Mouse (Mus musculus) mouse trophoblast stem cell (cell line): ENCODE measurements around the gene Enpp3.

Experiments
- in situ Hi-C, 2 experiments: fragments of 300-500 bp; cut with MseI, MboI; formaldehyde crosslinking; loops; 2 replicates in 1 of 2; 3 replicates in 1 of 2; pipeline ENCODE4 v1.15.1; 2025

Enpp3 gene

DNA sequence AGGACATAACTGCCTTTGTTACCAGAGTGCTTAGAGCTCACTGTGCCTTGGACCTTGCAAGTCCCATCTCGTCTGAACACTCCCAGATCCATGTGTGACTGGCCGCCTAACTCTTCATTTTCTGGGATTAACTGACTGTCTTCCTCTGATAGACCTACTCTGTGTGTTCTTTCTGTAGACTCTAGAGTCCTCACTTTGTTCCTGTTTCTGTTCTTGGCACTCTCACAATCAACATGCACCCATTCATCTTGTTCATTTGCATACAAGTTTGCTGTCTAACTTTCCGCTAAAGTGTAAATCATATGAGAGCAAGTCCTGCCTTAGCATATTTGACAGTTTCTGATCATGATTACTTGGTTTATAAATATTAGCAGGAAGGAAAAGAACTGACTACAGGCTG is 79.4 kb downstream of the Enpp3 start:
- in situ Hi-C loops: no loop called here

DNA sequence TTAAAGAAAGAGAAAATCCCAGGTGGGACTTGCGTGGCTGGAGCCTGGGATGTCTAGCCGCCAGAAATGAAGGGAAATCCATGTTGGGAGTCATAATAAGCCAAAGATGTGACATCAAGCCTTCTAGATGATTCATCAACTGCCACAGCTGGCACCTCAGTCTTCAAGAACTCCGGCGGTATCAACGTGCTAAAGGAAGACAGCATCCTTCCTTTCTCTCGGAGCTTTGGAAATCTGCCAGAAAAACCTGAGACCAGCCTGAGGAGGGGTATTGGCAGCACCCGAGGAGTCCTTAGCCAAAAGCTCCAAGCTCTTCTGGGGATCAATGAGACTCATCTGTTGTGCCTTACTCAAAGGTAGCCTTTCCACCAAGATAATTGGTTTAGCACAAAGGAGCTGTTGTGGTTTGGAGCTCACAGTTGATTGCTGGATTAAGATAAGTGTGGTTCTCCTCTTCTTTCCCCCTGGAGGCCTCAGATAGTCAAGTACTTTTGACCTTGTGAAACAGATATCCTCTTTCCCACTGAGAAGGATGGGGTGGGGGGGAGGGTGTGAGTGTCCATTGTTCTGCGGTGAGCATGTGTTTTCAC is 84.2 kb downstream of the Enpp3 start:
- in situ Hi-C loops: no loop called here

DNA sequence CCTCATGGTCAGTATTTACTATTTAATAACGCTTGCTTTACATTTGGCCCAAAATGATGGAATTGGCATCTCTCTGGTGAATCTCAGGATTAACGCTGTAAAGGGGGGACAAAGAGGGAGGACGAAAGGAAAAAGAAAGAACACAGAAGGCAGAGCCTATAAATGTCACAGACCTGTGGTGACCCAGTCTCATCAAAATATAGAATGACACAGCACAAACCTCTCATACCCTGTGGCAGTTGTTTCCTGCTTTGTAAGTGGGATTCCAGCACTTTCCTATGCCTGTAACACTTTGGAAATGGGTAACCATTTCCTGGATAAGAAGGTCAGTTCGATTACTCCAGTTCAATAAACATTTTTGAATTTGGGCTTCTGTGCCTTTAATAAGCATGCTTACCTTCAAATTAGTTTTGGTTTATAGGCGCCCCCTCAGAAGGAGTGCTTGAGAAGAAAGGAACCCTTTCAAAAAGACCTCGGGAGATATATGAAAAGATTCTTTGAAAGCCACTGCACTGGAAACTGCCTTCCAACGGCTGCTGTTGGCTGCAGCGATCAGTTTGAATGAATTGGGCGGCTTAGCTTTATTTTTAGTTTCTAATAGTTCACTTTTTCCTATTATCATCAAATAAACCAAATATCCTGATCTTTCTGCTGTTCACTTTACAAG is 87.6 kb downstream of the Enpp3 start:
- in situ Hi-C loops: no loop called here

DNA sequence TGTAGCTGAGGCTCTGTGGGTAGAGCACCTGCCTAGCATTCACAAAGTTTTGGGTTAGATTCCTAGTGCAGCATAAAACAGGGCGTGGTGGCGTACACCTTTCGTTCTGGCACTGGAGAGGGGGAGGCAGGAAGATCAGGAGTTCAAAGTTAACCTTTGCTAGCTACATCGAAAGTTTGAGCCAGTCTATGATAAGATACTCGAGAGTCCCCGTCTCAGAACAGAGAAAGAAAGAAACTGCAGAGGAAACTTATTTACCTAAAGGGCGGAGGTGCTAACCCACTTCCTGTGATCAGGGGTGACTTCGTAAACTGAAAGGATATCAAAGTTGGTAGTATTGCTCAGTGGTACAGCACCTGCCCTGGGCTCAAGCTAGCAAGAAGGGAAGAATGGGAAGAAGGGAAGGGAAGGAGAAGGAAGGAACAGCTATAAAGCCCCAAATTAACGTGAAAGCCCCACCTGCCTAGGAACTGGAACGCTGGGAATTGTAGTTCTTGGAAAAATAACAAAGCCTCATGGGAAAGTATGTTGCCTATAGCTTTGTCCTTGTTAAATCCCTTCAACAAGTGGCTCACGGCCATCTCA is 88.3 kb downstream of the Enpp3 start:
- in situ Hi-C loops: no loop called here

DNA sequence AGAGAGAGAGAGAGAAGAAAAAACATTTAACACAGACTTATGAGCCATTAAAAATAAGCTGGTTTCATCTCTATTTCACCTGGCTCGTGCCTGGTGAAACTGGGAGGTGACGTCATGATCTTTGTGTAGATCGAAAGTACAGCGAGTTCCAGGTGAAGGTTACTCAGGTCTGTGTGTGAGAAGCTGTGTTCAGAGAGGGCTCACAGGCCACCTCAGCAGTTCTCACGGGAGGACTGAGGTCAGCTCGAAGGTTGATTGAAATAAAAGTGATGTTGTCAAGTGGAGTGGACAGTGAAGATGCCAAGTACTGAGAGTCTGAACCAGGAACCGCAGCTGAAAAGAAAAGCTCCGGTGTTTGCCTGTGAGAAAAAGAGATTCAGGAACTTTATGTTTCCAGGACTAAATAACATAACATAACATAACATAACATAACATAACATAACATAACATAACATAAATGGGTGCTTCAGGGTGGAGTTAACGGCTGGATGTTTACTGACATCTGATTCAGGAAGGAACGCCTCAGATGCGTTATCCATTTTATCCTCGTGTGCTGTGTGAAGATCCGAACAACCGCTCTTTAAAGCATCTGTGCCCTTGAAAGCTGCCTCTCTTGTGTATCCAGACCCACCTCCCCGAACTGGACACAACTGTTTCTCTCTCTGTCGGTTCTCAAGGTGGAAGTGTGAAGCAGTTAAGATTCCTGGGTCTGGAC is 88.9 kb downstream of the Enpp3 start:
- in situ Hi-C loops: no loop called here

DNA sequence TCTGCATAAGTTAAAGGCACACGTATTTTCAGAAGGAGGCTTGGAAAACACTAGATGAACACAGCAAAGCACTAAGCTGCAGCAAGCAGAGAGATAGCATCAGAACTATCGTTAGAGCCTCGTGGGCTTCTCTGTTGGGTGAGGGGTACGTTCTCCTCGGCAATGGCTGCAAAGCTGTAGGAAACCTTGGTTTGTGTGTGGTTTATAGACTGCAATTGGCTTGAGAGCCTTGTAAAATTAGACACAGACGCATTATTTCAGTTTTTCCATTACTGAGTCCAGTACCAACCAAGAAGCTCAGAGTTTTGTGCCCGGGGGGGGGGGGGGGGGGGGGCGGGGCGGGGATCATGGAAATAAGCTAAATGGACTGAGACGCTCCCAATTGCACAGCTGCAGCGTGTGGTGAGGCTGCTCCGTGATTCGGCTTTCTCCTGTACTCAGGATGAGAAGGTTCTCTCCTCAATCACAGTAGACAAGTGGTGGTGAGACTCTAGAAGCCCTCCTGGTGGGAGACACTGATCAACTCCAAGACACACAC is 99.6 kb downstream of the Enpp3 start:
- in situ Hi-C loops: no loop called here

DNA sequence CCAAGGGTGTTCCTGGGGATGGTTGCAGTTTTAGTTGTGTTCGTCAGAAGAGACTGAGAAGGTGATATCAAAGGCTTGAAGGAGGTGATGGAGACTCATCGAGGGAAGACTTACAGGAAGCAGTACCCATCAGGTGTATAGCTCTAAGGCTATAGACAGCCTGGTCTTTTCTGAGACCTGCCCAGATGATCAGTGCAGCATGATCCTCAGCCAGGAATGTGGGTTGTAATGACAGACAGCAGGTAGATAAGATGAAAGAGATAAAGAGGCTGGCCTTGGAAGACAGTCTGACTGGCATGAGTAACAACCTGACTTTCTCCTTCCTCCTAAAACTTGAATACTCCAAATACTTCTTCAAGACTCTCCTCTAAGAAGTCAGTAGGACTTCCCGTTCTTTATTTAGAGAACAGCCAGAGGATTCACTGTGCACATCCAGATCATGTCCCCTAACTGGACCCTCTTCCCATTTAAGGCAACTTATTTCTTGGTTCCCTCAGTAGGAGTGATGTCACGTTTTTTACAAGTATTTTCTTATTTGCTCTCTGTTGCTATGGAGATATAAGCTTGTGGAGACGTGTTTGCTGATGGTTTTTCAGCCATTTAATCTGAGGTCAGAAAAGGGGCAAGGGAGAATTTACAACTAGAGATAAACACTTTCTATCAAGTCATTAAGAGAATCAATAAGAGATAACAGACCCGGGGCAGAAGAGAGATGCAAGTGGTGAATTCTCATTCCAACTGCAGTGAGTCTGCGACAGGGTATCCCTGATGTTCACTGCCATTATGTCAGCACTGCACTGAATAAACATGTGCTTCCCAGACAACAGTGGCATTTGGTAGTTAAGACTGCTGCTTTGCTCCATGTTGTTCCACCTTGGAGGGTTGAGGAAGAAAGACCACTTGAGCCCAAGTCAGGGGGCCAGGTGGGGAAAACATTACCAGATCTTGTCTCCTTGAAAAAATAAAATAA is 101.1 kb downstream of the Enpp3 start:
- in situ Hi-C loops: no loop called here

DNA sequence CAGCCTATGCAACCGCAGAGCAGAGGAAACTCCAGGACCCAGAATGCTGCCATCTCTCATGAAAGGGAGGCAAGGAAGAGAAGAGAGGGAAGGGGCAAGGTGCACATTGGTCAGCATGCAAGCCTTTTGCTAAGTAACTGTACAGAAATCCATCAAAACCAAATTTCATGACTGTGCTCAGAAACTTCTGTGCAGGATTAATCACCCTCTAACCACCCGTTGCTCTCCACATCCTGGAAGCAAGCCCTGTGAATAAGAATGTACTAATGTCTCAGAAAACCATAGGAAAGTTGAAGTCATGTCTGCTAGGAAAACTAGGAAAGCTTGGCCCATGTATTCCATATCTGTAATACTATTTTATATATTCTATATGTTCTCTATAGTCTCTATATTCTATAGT is 103.5 kb downstream of the Enpp3 start:
- in situ Hi-C loops: no loop called here

DNA sequence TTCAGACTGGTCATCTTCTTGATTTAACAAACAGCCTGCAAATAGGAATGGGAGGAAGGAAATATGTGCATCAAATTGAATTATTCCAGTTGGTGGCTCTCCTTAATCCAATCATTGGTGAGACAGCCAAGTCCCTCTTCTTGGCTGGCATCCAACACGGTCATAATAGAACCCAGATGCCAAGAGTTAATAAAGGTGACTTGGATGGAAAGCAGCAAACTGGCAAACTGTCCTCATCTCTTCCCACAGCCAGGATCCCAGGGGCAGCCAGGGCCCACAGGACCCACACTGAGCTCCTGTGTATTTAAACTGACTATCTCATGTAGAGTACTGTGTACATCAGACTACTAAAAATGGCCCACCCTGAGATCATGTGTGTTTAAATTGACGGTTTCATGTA is 104.2 kb downstream of the Enpp3 start:
- in situ Hi-C loops: no loop called here

DNA sequence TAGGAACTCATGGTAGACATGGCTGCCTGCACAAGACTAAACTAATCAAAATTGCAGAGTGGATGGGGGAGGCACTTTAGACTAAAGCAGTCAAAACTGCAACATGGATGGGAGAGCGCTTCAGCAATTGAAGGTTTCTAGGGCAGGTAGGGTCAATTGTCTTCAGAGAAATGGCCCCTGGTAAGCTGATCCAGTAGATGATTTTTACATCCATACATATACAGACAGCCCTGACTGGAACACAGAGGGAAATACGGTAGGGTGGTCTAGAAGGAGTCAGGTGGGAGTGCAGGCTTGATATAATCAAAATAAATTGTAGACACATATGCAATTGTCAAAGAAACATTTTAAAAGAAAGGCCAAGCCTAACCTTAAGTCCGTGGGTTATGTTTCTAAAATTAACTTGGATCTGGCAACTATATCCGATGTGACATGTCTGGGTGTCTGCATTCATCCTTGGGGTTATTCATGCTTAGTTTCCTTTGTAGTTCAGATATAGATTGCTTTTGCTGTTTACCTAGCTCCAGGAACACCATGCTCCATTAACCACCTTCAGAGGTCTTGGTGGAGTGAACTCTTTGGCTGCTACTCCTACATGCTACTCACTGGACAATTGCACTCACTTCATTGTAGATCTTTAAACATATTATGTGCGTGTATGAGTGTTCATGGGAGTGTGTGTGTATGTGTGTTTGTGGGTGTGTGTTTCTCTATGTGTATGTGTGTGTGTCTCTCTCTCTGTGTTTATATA is 107.4 kb downstream of the Enpp3 start:
- in situ Hi-C loops: no loop called here

DNA sequence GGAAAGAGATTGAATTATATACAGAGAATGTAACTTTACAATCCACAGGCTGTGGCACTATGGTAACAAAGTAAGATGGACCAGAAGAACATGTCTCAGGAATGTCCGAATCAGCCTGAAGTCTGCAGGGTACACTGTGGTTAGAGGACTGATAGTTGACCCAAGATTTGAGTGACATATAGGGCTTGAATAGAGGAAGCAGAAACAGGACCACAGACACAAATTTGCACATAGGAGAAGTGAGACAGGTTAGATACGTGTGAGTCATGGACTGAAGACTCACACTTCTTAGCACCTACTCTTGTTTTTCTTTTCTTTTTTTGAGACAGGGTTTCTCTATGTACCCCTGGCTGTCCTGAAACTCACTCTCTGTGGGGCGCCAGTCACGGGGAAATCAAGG is 115.1 kb downstream of the Enpp3 start:
- in situ Hi-C loops: no loop called here

DNA sequence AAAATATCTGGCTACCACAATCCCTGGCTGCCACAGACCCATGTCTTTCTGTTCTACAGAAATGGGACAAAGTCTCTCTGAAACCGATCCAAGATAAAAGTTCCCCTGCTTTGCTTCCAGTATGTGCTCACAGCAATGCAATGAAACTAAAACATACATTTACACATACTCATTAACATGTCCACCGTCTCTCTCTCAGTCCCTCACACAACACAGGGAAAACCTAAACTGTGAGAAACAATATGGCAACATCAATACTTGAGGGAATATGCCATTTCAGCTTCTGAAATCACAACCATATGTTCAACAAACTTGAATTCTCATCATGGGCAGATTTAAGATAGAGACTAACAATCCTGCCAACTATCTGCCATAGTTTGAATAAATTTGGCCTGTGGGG is 117.4 kb downstream of the Enpp3 start:
- in situ Hi-C loops: no loop called here
